In the genomic region with DNA sequence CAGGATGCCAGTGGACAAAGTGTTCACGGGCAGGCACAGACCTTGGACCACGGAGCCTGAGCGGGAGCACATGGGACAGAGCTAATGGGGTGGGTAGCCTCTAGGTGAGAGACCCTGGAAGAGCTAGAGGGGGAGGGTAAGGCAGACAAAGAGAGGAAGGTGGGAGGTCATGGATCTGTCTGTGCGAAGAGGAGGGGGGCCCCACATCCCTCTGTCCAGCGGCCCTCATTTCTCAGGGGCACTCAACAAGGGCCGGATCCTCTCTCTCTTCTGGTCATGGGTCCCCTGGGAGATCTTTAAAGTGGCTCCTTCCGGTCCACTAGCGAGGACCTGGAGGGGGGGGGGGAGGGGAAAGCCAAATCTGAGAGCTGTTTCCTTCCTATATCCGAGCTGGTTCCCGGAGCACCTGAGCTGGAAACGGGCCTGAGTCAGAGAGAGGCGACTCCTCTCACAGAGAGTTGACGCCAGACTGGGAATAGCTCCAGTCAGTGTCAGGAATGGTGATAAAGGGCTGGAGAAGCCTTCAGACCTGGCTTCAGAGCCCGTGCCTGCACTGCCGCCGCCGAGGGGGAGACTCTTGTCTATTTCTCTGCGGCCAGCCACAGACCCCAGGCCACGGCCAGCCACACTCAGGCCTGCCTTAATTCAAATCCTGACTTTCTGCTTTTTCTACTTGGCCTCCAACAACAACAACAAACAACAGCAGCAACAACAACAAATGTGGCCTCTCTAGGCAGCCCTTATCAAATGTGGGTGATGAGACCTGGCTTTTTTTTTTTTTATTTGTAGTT, we compare ENCODE assay signal across 10 mouse cellular contexts. TPM values are rescaled to one million over a fixed set of nuclear protein-coding genes. Genes with fewer than 3 reads are reported as not detected.
DNase-seq lines count a peak whose midpoint lies in the region; ATAC-seq lines count a peak whose summit lies in the region.
"Had no signal": no experiment of that assay in that cellular context is flagged by ENCODE, and none has a peak within 500 bp of the region (broad histone marks: within the 10 kb centered on the region; RNA-seq: fewer than 3 reads in every experiment).

No protein-coding gene starts in this region.

- peaks cover 47% of the 10 kb centered on the region for H3K27me3 ChIP-seq in hindbrain, embryonic 14.5 days (ENCODE audit: control insufficient read depth, insufficient read depth, low read length)
- H3K27me3 ChIP-seq in limb, embryonic 15.5 days, result peaks cover 49% of the 10 kb centered on the region

- H3K4me2 ChIP-seq in hindbrain, embryonic 14.5 days (replicated peaks), result no peak overlapping the region
- no peak overlapping the region for H3K4me2 ChIP-seq in limb, embryonic 15.5 days

- whole genome bisulfite sequencing in hindbrain, embryonic 14.5 days, result 8% methylated on average over 19 of the region's 19 CpGs
- 23% methylated on average over 18 of the region's 19 CpGs for WGBS in limb, embryonic 15.5 days

- no peak for ATAC-seq in hindbrain, embryonic 14.5 days (ENCODE audit: low FRiP score)
- ATAC-seq in limb, embryonic 15.5 days (ENCODE audit: insufficient number of reproducible peaks, low FRiP score, low TSS enrichment, low read depth), result 0 out of 2 replicates have a peak, but pooled peaks have one; percentile 1

- no peak overlapping the region for H3K4me3 ChIP-seq in hindbrain, embryonic 14.5 days (replicated peaks; ENCODE audit: low read length)
- no peak overlapping the region for H3K4me3 ChIP-seq in limb, embryonic 15.5 days
- H3K4me3 ChIP-seq: erythroblast, embryonic 14.5 days had no signal

- no peaks in the 10 kb centered on the region for H3K36me3 ChIP-seq in hindbrain, embryonic 14.5 days (replicated peaks; ENCODE audit: control insufficient read depth, insufficient read depth)
- no peaks in the 10 kb centered on the region for H3K36me3 ChIP-seq in limb, embryonic 15.5 days

- no peaks in the 10 kb centered on the region for H3K9me3 ChIP-seq in hindbrain, embryonic 14.5 days (ENCODE audit: control insufficient read depth, low read length)
- H3K9me3 ChIP-seq in limb, embryonic 15.5 days, result no peaks in the 10 kb centered on the region

- H3K9ac ChIP-seq in hindbrain, embryonic 14.5 days, result no peak overlapping the region
- H3K9ac ChIP-seq in limb, embryonic 15.5 days, result no peak overlapping the region

- H3K27ac ChIP-seq in hindbrain, embryonic 14.5 days, result 0 out of 2 replicates have a peak overlapping the region, but pooled peaks have one; percentile 35
- H3K27ac ChIP-seq in limb, embryonic 15.5 days, result peak overlapping the region; percentile 14; the same call in 1 of the 2 replicates

- DNase-seq in adrenal gland, postnatal 36 days, result peak; percentile 41 to 53
- DNase-seq in adrenal gland, postnatal 4 days (ENCODE audit: low spot score in 2 of 2), result no peak
- DNase-seq in embryo, embryonic 11 days, result peak; percentile 67
- no peak for DNase-seq in hindbrain, embryonic 14.5 days (ENCODE audit: low spot score)
- DNase-seq in spleen, adult 18-20 months, result no peak
- no peak for DNase-seq in right cerebral cortex, postnatal 25 days
- DNase-seq in urinary bladder, adult 2 months (ENCODE audit: low spot score), result no peak

- H3K4me1 ChIP-seq in hindbrain, embryonic 14.5 days (replicated peaks; ENCODE audit: control insufficient read depth, insufficient read depth, low read length), result peaks cover 10% of the 10 kb centered on the region; the same call in 1 of the 2 replicates
- peaks cover 40% of the 10 kb centered on the region for H3K4me1 ChIP-seq in limb, embryonic 15.5 days

RNA-seq across cellular contexts. Expression of gene Grrp1, which starts 2.7 kb away (rescaled TPM):
- total RNA-seq in adrenal gland, postnatal 36 days (2021), result 10 to 100 TPM in 1 of 2 experiments, 1 to 10 TPM in 1; 6.0 to 11.6 TPM
- total RNA-seq in adrenal gland, postnatal 4 days (2021), result 10 to 100 TPM in 1 of 2 experiments, 1 to 10 TPM in 1; 9.4 to 10.8 TPM
- polyA plus RNA-seq in hindbrain, embryonic 14.5 days (2014; fragmentation: Nextera tagmentation; extraction: Ambion mirVana), result 16.4 and 16.9 TPM in 2 replicates
- 5.8 and 7.8 TPM in 2 replicates for polyA plus RNA-seq in limb, embryonic 15.5 days (2015; fragmentation: Nextera tagmentation; extraction: Ambion mirVana)
- polyA plus RNA-seq in urinary bladder, adult 2 months (2012; rRNA removed), result 13.7 TPM in 2 replicates

RNA-seq across cellular contexts. Expression of gene Gm30191, which starts 9.9 kb away (rescaled TPM):
- not detected for total RNA-seq in adrenal gland, postnatal 36 days (2021)
- total RNA-seq in adrenal gland, postnatal 4 days (2021), result not detected
- polyA plus RNA-seq in hindbrain, embryonic 14.5 days (2014; fragmentation: Nextera tagmentation; extraction: Ambion mirVana), result 0.35 and 0.87 TPM in 2 replicates
- polyA plus RNA-seq in limb, embryonic 15.5 days (2015; fragmentation: Nextera tagmentation; extraction: Ambion mirVana), result not detected in 2 replicates
- polyA plus RNA-seq in urinary bladder, adult 2 months (2012; rRNA removed), result not detected in 2 replicates
- total RNA-seq: left cerebral cortex, adult 8-10 months had no signal

RNA-seq across cellular contexts. Expression of gene Zfp593, which starts 11.2 kb away (rescaled TPM):
- total RNA-seq in adrenal gland, postnatal 36 days (2021), result 10 to 100 TPM in 1 of 2 experiments, 1 to 10 TPM in 1; 9.6 to 12.9 TPM
- total RNA-seq in adrenal gland, postnatal 4 days (2021), result 10 to 100 TPM; 11.3 to 12.5 TPM
- 12.5 and 14.4 TPM in 2 replicates for polyA plus RNA-seq in hindbrain, embryonic 14.5 days (2014; fragmentation: Nextera tagmentation; extraction: Ambion mirVana)
- polyA plus RNA-seq in limb, embryonic 15.5 days (2015; fragmentation: Nextera tagmentation; extraction: Ambion mirVana), result 14.3 and 15.8 TPM in 2 replicates
- 8.9 and 11.0 TPM in 2 replicates for polyA plus RNA-seq in urinary bladder, adult 2 months (2012; rRNA removed)

RNA-seq across cellular contexts. Expression of gene E130218I03Rik, which starts 13.1 kb away (rescaled TPM):
- not detected for total RNA-seq in adrenal gland, postnatal 36 days (2021)
- total RNA-seq in adrenal gland, postnatal 4 days (2021), result not detected
- polyA plus RNA-seq in hindbrain, embryonic 14.5 days (2014; fragmentation: Nextera tagmentation; extraction: Ambion mirVana), result 0.32 TPM in 1 of 2 replicates, not detected in the other
- 0.22 TPM in 1 of 2 replicates, not detected in the other for polyA plus RNA-seq in limb, embryonic 15.5 days (2015; fragmentation: Nextera tagmentation; extraction: Ambion mirVana)
- not detected in 2 replicates for polyA plus RNA-seq in urinary bladder, adult 2 months (2012; rRNA removed)
- total RNA-seq: left cerebral cortex, adult 8-10 months had no signal
- polyA plus RNA-seq: erythroblast, embryonic 14.5 days had no signal

RNA-seq across cellular contexts. Expression of gene Cnksr1, which starts 18.4 kb away (rescaled TPM):
- under 1 TPM; 0.23 to 0.40 TPM for total RNA-seq in adrenal gland, postnatal 36 days (2021)
- 1 to 10 TPM in 1 of 2 experiments, under 1 TPM in 1; 0.34 to 3.0 TPM for total RNA-seq in adrenal gland, postnatal 4 days (2021)
- polyA plus RNA-seq in hindbrain, embryonic 14.5 days (2014; fragmentation: Nextera tagmentation; extraction: Ambion mirVana), result 0.13 and 0.31 TPM in 2 replicates
- polyA plus RNA-seq in limb, embryonic 15.5 days (2015; fragmentation: Nextera tagmentation; extraction: Ambion mirVana), result 3.6 and 3.9 TPM in 2 replicates
- 11.5 and 13.1 TPM in 2 replicates for polyA plus RNA-seq in urinary bladder, adult 2 months (2012; rRNA removed)
- polyA plus RNA-seq: erythroblast, embryonic 14.5 days had no signal

Comparison
In these comparisons a context has a peak if more than half of its experiments do, and no peak if none do; other contexts are left out.
1. DNase-seq: peak in adrenal gland, postnatal 36 days (2 of 2) and embryo, embryonic 11 days (single experiment); none in adrenal gland, postnatal 4 days (0 of 2), hindbrain, embryonic 14.5 days (single experiment), spleen, adult 18-20 months (0 of 2), right cerebral cortex, postnatal 25 days (single experiment) and urinary bladder, adult 2 months (single experiment).